Mouse (Mus musculus) C2C12 (cell line): ENCODE data around the gene Tcte1. TPM values are rescaled to one million over a fixed set of nuclear protein-coding genes. Genes with fewer than 3 reads are reported as not detected.

Experiments used
- H3K27me3 ChIP-seq: one replicate; pipeline ENCODE4 v1.6.1; 2011; ENCODE audit not compliant: control insufficient read depth, insufficient read depth, insufficient read length
- H3K36me3 ChIP-seq: one replicate; pipeline ENCODE4 v1.6.1; 2011; ENCODE audit not compliant: control insufficient read depth, insufficient read depth
- H3K4me3 ChIP-seq: one replicate; pipeline ENCODE4 v1.5.1; 2011; ENCODE audit warnings: mild to moderate bottlenecking, control low read depth; ENCODE audit not compliant: poor library complexity, insufficient read depth, severe bottlenecking
- H3K79me2 ChIP-seq: one replicate; pipeline ENCODE4 v1.6.1; 2011; ENCODE audit not compliant: control insufficient read depth, insufficient read depth
- H3K79me3 ChIP-seq: one replicate; pipeline ENCODE4 v1.6.1; 2011; ENCODE audit warnings: low read depth, control low read depth
- H3ac ChIP-seq: one replicate; pipeline ENCODE3; 2011; ENCODE audit warnings: low read depth; ENCODE audit not compliant: control insufficient read depth, insufficient read length
- CEBPB ChIP-seq: IDR thresholded peaks from one replicate; pipeline ENCODE4 v1.6.1; 2011; ENCODE audit warnings: low read depth, mild to moderate bottlenecking, control low read depth, moderate library complexity
- CTCF ChIP-seq: IDR thresholded peaks from one replicate; pipeline ENCODE4 v1.5.1; 2011; ENCODE audit not compliant: control insufficient read depth, insufficient read depth, insufficient read length
- FOSL1 ChIP-seq: IDR thresholded peaks from one replicate; pipeline ENCODE4 v1.8.0; 2011; ENCODE audit warnings: mild to moderate bottlenecking, low read length; ENCODE audit not compliant: poor library complexity, insufficient read depth, severe bottlenecking
- MAX ChIP-seq: IDR thresholded peaks from one replicate; pipeline ENCODE4 v1.6.1; 2011; ENCODE audit warnings: mild to moderate bottlenecking, control low read depth
- MYOD1 ChIP-seq: IDR thresholded peaks from one replicate; pipeline ENCODE4 v1.6.1; 2011; ENCODE audit warnings: low read depth; ENCODE audit not compliant: control insufficient read depth, insufficient read length
- MYOG ChIP-seq: IDR thresholded peaks from one replicate; pipeline ENCODE4 v1.6.1; 2011; ENCODE audit not compliant: control insufficient read depth, insufficient read length; ENCODE audit errors: extremely low read depth
- USF1 ChIP-seq: IDR thresholded peaks from one replicate; pipeline ENCODE4 v1.6.1; 2011; ENCODE audit warnings: low read depth, mild to moderate bottlenecking, control low read depth, moderate library complexity
- polyA plus RNA-seq: library from polyadenylated mRNA; unstranded; fragments of >200 nt; fragmentation: generic; extraction: Trizol; gene quantifications from one replicate; pipeline ENCODE4 v1.2.1, GENCODE M21; 2012; ENCODE audit warnings: missing spikeins

The Tcte1 gene
- polyA plus RNA-seq, 1 experiment = not detected

DNA sequence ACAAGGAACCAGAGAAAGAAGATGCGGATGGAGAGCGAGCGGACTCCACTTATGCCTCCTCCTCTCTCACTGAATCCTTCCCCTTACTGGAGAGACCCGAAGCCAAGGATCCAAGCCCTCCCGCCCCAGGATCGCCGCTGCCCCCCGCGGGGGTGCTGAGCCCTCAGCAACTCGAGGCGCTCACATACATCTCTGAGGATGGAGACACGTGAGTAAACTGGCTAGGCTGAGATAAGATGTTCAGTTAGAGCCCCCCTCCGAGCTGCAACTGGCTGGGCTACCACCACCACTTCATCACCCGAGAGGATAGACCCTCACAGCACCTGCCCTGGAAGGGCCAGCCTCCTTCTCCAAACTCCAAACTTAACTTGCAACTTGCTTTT lies 32.9 kb downstream of the Tcte1 start:
- Histone ChIP-seq H3K79me3 (no peaks in the 10 kb centered on the region), H3K36me3 (no peaks in the 10 kb centered on the region), H3K27me3 (no peaks in the 10 kb centered on the region), H3K79me2 (peaks cover 10% of the 10 kb centered on the region), H3ac (peak overlapping the region; percentile 52), H3K4me3 (peak overlapping the region; percentile 42)
- no peak for TF ChIP-seq USF1
- no peak for TF ChIP-seq MYOD1
- TF ChIP-seq CEBPB = no peak
- TF ChIP-seq FOSL1 = no peak

DNA sequence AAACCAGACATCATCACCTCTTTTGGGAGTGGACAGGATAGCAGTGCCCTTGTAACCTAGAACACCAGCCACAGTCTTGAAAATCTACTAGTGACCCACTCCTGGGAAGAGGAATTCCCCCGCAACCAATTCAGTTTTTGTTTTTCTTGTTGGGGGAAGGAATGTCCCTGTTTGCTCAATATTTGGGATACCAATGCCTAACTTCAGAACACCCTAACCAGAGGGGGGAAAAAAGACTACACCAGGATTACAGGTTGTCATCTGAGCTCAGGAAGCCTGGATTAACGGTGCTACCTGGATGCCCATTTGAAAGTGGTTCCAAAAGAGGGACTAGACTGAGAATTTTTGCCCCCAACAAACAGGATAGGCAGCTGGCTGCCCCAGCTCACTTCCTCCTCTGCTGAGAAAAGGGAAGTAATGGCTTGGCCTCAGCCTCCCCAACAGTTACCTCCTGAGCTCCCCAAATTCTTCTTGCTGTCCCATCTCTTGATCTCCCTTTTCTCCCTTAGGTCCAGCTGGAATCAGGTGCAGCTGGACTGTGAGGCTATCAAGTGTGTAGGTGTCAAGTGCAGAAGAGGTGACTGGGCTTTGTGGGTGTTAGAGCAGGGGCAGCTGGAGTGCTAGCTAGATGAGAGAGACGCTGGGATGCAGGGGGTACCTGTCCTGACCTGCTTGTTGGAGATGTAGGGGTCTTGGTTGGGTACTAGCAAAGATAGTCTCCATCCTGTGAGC lies 33.4 kb downstream of the Tcte1 start:
- Histone ChIP-seq H3K4me3 (peak overlapping the region; percentile 42), H3K27me3 (no peaks in the 10 kb centered on the region), H3ac (no peak overlapping the region), H3K36me3 (no peaks in the 10 kb centered on the region), H3K79me3 (no peaks in the 10 kb centered on the region), H3K79me2 (peaks cover 10% of the 10 kb centered on the region)
- no peak for TF ChIP-seq MYOG
- no peak for TF ChIP-seq CTCF
- TF ChIP-seq CEBPB = no peak
- TF ChIP-seq MYOD1 = no peak
- TF ChIP-seq MAX = no peak
- no peak for TF ChIP-seq FOSL1
- no peak for TF ChIP-seq USF1

DNA sequence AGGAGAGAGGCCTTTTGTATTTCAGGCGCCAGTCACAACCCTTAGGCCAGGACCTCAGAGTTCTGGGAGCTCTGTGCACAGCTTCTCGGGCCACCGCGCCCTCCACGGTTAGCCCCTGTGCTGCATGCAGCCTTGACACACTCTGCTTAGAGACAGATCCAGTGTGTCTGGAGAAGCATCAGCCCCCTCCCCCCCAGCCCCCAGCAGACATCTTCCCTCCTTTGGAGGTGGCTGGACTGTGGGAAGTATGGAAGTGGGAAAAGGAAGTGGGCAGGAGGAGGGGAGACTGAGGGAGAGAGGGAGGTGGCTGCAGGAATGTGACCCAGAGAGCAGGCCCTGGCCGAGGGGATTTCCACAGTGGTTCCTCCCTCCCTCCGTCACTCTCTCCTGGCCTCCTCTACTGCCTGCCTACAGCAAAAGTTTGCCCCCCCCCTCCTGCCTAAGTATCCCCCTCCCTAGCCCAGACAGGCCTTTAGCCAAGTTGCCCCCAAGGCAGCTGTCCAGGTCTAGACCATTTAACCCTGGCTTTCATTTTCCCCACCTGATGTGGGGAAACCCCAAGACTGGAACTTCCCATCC lies 34.1 kb downstream of the Tcte1 start:
- H3ac ChIP-seq = no peak overlapping the region
- peaks cover 10% of the 10 kb centered on the region for H3K79me2 ChIP-seq
- no peaks in the 10 kb centered on the region for H3K79me3 ChIP-seq
- H3K4me3 ChIP-seq = no peak overlapping the region
- no peaks in the 10 kb centered on the region for H3K27me3 ChIP-seq
- no peak for TF ChIP-seq MYOD1
- TF ChIP-seq USF1 = no peak
- no peak for TF ChIP-seq MAX
- no peak for TF ChIP-seq CTCF
- H3K36me3 ChIP-seq = no peaks in the 10 kb centered on the region

DNA sequence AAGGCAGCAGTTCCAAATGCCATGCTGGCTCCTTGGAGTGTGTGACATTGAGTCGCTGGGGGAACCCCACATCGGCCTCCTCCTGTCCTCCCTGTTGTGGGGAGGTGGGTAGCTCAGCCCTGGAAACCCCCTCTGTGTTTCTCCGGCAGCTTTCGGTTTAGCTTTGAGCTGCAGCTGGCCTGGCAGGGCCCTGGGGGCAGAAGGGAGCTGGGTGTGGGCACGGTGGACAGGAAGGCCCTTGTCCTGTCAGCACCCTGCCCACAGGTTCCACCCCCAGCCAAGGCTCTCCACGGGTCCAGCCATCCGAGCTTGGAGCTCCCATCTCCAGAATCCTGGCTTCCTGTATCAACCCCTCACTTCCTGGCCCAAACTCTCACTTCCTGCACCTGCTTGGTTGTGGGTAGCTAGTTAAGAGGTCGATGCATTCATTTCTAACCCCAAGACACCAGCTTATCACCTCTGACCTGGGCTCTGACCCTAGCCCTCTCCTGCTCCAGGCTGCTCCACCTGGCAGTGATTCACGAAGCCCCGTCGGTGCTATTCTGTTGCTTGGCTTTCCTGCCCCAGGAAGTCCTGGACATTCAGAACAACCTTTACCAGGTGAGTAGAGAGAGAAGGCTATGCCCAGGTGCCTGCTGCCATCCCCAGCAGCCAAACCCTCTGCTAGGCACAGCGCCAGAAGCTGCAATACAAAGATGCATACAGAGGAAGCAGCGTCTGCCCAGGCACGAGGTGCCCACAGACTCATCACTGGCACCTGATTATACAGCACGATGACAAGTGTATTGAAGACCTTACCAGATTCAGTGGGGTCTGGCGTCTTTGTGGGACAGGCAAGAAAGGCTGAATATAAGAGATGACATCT lies 35.0 kb downstream of the Tcte1 start:
- Histone ChIP-seq H3ac (no peak overlapping the region), H3K4me3 (no peak overlapping the region), H3K36me3 (no peaks in the 10 kb centered on the region), H3K27me3 (no peaks in the 10 kb centered on the region), H3K79me3 (no peaks in the 10 kb centered on the region), H3K79me2 (peaks cover 10% of the 10 kb centered on the region)
- TF ChIP-seq FOSL1 = no peak
- no peak for TF ChIP-seq MYOG
- no peak for TF ChIP-seq USF1
- no peak for TF ChIP-seq MYOD1
- TF ChIP-seq CEBPB = no peak
- no peak for TF ChIP-seq CTCF
- no peak for TF ChIP-seq MAX

DNA sequence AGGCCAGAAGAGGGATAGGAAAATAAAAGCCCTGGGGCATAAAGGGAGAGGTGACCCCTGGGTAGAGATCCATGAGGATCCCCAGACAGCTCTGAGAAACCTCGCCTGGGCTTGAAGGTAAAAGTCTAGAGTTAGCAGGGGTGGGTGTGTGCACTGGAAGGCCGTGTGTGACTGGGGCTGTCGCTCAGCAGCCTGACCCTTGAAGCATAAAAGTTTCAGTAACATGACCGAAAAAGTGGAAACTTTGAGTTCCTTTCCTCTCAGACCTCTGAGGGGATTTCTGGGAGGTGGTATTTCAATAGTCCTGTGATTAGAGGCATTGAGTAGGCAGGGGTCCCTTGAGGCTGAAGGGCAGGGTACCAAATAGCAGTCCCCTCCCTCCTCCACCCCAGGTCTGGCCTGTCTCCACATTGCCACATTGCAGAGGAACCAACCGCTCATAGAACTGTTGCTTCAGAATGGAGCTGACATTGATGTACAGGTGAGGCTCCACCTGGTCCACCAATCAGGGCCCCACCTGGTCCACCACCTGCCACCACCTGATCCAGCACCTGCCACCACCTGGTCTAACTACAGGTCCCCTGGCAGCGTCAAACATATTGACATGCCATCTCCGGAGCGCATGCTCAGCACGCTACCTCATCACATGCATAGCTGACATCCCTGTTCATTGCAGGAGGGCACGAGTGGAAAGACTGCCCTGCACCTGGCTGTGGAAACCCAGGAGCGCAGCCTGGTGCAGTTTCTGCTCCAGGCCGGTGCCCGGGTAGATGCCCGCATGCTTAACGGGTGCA lies 36.7 kb downstream of the Tcte1 start:
- Histone ChIP-seq H3K79me2 (peaks cover 21% of the 10 kb centered on the region), H3K79me3 (peaks cover 9% of the 10 kb centered on the region), H3K36me3 (peaks cover under 1% of the 10 kb centered on the region), H3K4me3 (no peak overlapping the region), H3K27me3 (no peaks in the 10 kb centered on the region), H3ac (no peak overlapping the region)
- TF ChIP-seq MYOG (no peak), CTCF (no peak), MAX (no peak)
